Mouse (Mus musculus): ENCODE measurements around the gene Pxmp4.

Gene Pxmp4

DNA sequence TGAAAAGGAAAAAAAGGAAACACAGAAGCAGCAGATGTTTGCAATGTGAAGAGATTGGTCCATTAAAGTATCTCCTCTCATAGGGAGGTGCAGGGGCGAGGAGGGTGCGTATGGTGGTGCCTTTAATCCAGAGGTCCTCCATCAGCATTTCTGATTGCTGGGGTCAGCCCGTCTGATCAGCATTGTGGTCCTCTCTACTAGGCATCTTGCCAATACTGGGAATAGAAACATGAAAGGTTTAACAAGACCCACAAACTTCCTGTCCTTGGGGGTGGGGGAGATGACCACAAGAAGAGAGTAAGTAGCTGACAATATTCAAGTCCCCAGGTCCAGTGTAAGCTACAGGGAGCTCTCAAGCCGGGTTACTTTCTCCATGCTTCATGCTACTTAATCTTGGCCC, 32.8 kb downstream of the Pxmp4 start:
- DNase-seq, result no peak

- peak; percentile 93 to 96 for DNase-seq
Observed at GRCm38 (mm10) chr2:154569836-154570286, 33.6 kb downstream of the Pxmp4 start, which contains the start of gene E2f1. Gene E2f1, minus strand, starts transcription at chr2:154569892.

GRCm38 (mm10) chr2:154569071-154569748, 34.3 kb downstream of the Pxmp4 start:
- DNase-seq, result peak; percentile 67 to 75

DNA sequence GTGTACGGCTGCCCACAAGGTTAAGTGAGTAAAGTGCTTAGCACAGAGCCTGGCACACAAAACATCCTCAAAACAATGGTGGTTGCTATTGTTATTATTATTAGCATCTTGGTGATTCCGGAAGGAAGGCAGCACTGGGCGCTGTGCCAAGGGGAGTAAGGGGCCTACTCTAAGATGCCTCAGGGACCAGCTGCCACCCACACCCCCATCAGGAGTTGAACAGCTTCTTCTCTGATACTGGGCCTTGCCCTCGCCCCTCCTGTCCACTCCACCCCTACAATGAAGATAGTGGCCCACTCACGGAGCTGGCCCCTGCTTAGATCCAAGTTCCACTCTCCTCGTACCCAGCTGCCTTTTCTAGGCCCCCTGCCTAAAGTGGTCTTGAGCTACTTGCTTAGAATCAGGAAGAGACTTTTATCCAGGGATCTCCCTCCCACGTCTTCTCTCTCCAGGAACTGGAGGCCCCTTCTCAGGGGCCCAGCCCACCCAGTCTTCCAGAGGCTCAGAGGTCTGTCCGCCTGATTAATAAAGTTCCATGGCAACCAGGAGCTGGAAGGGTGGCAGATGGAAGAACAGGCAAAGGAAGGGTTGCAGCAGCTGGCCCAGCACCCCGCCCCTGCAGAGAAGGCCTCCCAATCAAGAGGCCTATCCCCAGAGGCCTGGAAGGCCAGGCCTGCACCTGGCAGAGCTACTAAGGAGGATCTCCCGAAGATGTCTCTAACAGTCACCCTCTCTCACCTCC, 35.0 kb downstream of the Pxmp4 start:
- DNase-seq, result no peak

GRCm38 (mm10) chr2:154567766-154568165, 35.7 kb downstream of the Pxmp4 start:
- no peak for DNase-seq

DNA sequence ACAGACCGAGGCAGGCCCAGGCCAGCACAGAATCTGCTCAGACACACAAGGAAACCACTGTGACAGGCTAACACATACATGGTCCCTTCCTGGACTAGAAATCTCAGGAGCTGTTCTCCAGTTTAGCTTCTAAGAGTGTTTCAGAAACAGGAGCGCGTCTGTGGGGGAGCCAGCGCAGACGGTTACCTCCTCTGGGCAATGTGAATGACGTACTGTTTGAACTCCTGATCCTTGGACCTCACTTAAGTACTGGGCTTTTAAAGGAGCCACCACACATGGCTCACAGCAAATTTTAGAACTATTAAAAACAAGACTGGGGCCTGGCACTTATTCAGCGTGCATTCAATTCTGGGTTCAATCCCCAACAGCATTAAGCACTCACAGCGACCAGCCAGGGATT, 36.9 kb downstream of the Pxmp4 start:
- DNase-seq, result no peak

DNA sequence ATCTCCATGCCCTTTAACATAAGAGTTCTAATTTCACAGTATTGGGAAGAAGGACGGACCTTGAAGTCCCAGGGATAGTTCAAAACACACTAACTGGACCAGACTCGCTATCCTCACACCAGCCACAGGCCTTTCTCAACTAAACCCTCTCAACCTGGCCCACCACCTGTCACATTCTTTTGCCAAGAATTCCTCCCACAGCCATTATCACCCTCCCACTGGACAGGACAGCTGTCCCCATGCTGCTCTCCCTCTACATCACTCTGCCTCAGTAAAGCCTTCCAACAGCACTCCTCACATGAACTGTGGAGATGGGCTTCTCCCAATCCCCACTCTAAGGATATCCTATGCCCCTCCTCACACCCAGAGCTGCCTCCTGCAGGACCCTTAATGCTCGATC, 37.9 kb downstream of the Pxmp4 start:
- DNase-seq, result no peak

GRCm38 (mm10) chr2:154563612-154564170, 39.8 kb downstream of the Pxmp4 start:
- no peak for DNase-seq

- DNase-seq, result peak; percentile 67 to 77
Observed at GRCm38 (mm10) chr2:154558264-154559039, 45.1 kb downstream of the Pxmp4 start, which contains the start of gene Necab3. Gene Necab3, minus strand, starts transcription at chr2:154558890.

GRCm38 (mm10) chr2:154557184-154557832, 46.2 kb downstream of the Pxmp4 start:
- DNase-seq, result no peak

GRCm38 (mm10) chr2:154555235-154555634, 48.3 kb downstream of the Pxmp4 start:
- no peak for DNase-seq

GRCm38 (mm10) chr2:154552424-154552907, 51.0 kb downstream of the Pxmp4 start:
- peak; percentile 80 to 81 for DNase-seq

- DNase-seq, result no peak
Observed at GRCm38 (mm10) chr2:154551927-154552326, 51.6 kb downstream of the Pxmp4 start.

GRCm38 (mm10) chr2:154551476-154551875, 52.0 kb downstream of the Pxmp4 start, which contains the start of gene Actl10:
Gene Actl10, plus strand, starts transcription at chr2:154551776.
- DNase-seq, result no peak

DNA sequence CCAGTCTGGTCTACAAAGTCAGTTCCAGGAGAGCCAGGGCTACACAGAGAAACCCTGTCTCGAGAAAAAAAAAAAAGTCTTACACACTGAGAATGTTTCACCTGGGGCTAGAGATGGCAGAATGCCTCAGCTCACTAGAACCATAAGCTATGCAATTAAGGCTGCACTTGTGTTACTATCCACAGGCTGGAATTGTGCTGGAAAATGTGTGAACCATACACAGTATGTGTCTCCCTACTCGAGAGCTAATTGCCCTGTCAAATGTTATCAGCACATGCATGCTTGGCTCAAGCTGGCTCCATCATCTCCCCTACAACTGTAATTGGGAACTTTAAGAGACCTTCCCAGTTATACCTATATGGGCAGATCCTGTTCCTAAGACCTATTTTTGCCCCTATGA, 52.6 kb downstream of the Pxmp4 start:
- no peak for DNase-seq

DNA sequence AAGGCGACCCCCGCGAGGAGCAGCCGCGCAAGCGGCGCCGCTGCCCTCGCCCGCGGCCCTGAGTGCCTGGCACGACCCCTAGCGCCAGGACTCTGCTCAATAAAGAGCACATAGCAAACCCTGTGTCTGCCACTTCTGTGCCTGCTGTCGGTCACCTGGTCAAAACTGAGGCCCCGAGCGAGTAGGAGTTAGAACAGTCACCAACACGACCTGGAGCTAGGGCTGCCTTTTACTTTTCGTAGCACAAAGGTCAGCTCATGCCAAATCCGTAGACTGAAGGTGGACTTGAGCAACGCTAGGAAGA, 53.7 kb downstream of the Pxmp4 start:
- DNase-seq, result no peak

DNA sequence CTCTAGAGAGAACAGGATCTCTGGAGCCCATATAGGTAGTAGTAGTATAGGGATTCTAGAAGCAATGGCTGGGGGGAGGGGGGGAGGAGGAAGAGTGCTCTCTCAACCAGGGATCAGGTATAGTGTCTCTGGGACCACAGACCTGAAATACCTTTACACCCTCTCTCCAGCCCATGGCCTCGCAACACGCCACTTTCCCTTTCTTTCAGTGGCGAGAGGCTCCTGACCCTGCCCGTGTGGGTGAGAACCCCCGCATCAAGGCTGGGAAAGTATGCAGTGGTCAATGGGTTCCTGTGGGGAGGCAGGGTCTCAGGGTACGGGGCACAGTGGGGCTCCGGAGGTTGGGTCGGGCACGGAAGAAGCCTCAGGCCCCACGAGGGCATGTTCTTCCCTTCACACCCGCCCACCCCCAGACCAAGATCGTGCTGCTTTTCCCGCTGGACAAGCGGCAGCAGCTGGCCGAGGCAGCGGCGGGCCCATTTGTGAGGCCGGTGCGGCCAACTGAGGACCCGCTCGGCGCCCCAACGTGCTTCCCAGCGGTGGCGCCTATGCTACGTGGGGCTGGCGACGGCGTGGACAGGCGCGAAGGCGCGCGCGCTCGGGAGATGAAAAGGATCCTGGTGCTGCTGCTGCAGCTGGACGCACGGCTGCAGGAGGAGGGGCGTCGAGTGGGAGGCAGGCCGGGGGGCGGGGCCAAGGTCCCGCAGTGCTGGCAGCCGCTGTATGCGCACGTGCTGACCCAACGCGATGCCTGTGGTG, 54.2 kb downstream of the Pxmp4 start:
- peak; percentile 67 to 79 for DNase-seq

GRCm38 (mm10) chr2:154548688-154549087, 54.8 kb downstream of the Pxmp4 start:
- DNase-seq, result no peak

- no peak for DNase-seq
Observed at GRCm38 (mm10) chr2:154546711-154547110, 56.8 kb downstream of the Pxmp4 start, which contains the start of gene 1700003F12Rik. Gene 1700003F12Rik, plus strand, starts transcription at chr2:154547085.

DNA sequence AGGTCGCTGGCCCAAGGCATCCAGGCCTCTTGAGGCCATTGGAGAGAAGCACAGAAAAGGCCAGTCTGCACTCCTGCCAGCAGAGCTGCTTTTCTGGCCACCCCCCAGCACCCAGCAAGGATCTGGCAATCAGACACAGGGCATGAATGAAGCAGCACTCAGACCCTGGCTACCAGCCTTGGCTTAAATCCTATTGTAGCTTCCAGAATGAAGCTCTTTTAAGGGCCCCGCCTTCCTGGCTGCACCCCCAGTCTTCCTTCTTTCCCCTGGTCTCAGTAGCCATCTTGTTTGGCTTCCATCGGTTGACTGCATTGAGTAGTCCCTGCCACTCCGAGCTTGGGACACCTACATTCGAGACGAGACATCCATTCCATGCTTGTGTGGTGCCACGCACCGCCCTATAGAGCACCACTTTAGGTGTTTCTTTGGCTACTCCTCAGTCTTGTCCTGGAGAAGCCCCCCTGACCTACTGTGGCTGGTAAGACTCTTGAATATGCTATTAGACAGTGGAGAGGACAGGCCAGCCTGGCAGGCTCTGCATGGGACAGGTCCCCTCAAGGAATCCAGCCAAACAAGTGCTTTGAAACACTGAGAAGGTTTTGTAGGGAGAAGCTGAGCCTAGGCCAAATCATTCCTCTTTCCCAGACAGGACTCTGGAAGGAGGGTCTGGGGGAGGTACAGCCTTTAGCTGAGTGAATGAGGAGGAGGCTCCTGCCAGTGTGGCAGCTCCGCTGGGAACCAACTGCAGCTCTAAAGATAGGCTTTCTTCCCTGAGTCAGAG, 59.8 kb downstream of the Pxmp4 start:
- DNase-seq, result no peak

DNA sequence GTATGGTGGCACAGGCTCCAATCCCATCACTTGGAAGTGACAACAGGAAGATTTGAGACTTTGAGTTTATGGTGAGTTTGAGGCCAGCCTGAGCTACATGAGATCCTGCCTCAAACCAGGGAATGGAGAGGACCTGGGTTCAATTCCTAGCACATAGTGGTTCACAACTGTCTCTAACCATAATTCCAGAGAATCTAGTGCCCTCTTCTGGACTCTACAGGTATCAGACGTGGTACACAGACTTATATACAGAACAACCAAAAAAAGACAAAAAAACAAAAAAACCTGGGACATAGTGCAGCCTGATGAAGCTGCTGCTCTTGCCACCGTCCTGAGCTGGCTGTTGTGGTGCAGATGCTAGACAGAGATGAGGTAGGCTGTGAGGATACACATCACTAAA, 61.9 kb downstream of the Pxmp4 start:
- DNase-seq, result no peak
